Mouse (Mus musculus) B cell, adult 67 days (primary cell): ENCODE measurements around the gene Bdnf. TPM values are rescaled to one million over a fixed set of nuclear protein-coding genes. Genes with fewer than 3 reads are reported as not detected.

Source experiments
- total RNA-seq, 2 experiments: library from RNA; stranded (reverse); gene quantifications; 4 replicates each; pipeline ENCODE4 v1.2.4; 2023

Bdnf gene
- total RNA-seq, result not detected

GRCm38 (mm10) chr2:109674532-109674931 is at the start of gene Bdnf:
Gene Bdnf (plus strand): TSS chr2:109674700.

Other genes with a start within 250 kb of the Bdnf start
- gene Lin7c, start 216.2 kb downstream of the Bdnf start, total RNA-seq, result 10 to 100 TPM; 64.5 to 70.4 TPM
- gene Lgr4, start 242.9 kb downstream of the Bdnf start, total RNA-seq, result under 1 TPM; 0.52 to 0.89 TPM